Mouse (Mus musculus): ENCODE measurements around the gene Nat10. TPM values are rescaled to one million over a fixed set of nuclear protein-coding genes. Genes with fewer than 3 reads are reported as not detected.

Nat10 gene
- total and polyA plus RNA-seq, 2 experiments from 2014 or later: 12.8 to 36.5 TPM

DNA sequence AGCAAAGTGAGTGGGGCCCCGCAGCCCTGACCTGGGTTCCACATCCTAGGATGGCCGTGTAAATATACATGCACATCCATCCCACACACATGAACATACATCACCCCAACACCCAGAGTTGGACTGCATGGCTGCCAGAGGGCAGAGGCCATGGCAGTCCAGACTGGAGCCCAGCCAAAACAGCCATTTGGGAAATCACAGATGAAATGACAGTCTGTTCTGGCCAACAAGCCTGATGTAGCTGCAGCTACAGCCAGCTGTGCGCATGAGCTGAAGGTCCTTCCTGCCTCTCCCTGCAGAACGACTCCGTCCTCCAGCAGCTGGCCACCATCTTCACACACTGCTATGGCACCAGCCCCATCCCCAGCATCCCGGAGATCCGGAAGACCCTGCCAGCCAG lies 50.2 kb downstream of the Nat10 start:
- ATAC-seq (no peak), DNase-seq (ENCODE audit: low spot score) (no peak)
- H3K9me3 ChIP-seq (ENCODE audit: low read length): no peaks in the 10 kb centered on the region
- no peak overlapping the region for H3K4me3 ChIP-seq (ENCODE audit: low read length)
- H3K36me3 ChIP-seq (ENCODE audit: insufficient read depth, low read length): peaks cover 7% of the 10 kb centered on the region
- no peak overlapping the region for H3K9ac ChIP-seq (replicated peaks; ENCODE audit: low read length)
- no peaks in the 10 kb centered on the region for H3K27me3 ChIP-seq (ENCODE audit: insufficient read depth, low read length)
- 89% methylated on average over 7 of the region's 7 CpGs for WGBS
- no peak overlapping the region for H3K4me2 ChIP-seq (ENCODE audit: low read depth, low read length)
- H3K4me1 ChIP-seq (ENCODE audit: insufficient read depth, low read length): 0 out of 2 replicates have a peak, but pooled peaks cover 9% of the 10 kb centered on the region
- no peak for TF ChIP-seq CTCF (IDR thresholded peaks at IDR 0.05; ENCODE audit: low read depth)
- no peak overlapping the region for H3K27ac ChIP-seq

DNA sequence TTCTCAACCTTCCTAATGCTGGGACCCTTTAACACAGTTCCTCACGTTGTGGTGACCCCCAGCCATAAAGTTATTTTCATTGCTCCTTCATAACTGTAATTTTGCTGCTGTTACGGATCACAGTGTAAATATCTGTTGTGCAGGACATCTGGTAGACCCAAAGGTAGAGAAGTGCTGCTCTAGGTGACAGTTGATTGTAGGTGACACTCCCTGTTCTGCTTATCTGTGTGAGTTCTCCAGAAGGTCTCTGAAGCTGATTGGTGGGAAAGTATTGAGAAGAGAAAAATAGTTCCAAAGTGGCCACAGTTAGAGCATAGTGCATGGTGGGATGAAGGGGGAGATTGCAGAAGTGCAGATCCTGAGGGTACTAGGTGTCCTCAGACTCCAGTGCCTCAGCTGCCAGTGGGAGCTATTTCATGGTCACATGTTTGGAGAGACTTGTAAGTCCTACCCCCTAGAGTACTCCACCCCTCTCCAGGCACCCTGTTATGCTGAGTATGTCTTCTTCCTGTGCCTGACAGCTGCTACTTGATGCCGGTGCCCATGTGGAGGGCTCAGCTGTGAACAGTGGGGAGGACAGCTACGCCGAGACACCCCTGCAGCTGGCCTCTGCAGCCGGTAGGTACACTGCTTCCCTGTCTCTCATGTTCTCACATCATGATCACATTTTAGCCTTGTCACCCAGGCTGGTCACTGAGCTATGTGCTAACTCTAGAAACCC lies 53.9 kb downstream of the Nat10 start:
- no peak overlapping the region for H3K9ac ChIP-seq (replicated peaks; ENCODE audit: low read length)
- ATAC-seq: no peak
- no peak overlapping the region for H3K27ac ChIP-seq
- WGBS: 77% methylated on average over 6 of the region's 6 CpGs
- H3K4me1 ChIP-seq (ENCODE audit: insufficient read depth, low read length): 0 out of 2 replicates have a peak, but pooled peaks cover 11% of the 10 kb centered on the region
- DNase-seq (ENCODE audit: low spot score): no peak
- no peak for TF ChIP-seq CTCF (IDR thresholded peaks at IDR 0.05; ENCODE audit: low read depth)
- no peaks in the 10 kb centered on the region for H3K27me3 ChIP-seq (ENCODE audit: insufficient read depth, low read length)
- H3K4me2 ChIP-seq (ENCODE audit: low read depth, low read length): no peak overlapping the region
- no peaks in the 10 kb centered on the region for H3K9me3 ChIP-seq (ENCODE audit: low read length)
- peaks cover 7% of the 10 kb centered on the region; the same call in 1 of the 2 replicates for H3K36me3 ChIP-seq (ENCODE audit: insufficient read depth, low read length)
- H3K4me3 ChIP-seq (ENCODE audit: low read length): no peak overlapping the region

DNA sequence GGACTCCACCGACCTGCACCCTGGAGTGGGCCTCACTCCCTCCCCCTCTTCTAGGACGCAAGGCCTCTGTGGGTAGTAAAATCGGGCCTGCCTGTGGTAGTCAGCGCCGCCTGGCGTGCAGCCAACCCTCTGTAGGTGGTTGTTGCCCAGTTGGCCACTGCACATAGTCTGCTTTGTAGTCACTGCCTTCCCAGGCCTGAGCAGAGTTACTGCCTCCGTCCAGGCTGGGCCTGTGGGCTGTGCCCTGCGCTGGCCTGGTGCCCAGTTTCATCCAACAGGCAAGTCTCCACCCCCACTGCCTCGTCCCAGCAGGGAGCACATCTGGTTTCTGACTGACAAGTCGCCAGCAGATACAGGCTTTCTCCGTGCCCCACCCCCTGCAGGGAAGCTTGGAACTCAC lies 54.8 kb downstream of the Nat10 start:
- TF ChIP-seq CTCF (IDR thresholded peaks at IDR 0.05; ENCODE audit: low read depth): no peak
- ATAC-seq: peak; percentile 79
- Histone ChIP-seq H3K9me3 (ENCODE audit: low read length) (no peaks in the 10 kb centered on the region), H3K27ac (no peak overlapping the region), H3K27me3 (ENCODE audit: insufficient read depth, low read length) (no peaks in the 10 kb centered on the region), H3K9ac (replicated peaks; ENCODE audit: low read length) (no peak overlapping the region), H3K4me2 (ENCODE audit: low read depth, low read length) (no peak overlapping the region), H3K4me1 (ENCODE audit: insufficient read depth, low read length) (0 out of 2 replicates have a peak, but pooled peaks cover 11% of the 10 kb centered on the region), H3K4me3 (ENCODE audit: low read length) (no peak overlapping the region), H3K36me3 (ENCODE audit: insufficient read depth, low read length) (peaks cover 4% of the 10 kb centered on the region; the same call in 1 of the 2 replicates)
- 17% methylated on average over 11 of the region's 11 CpGs for WGBS
- DNase-seq (ENCODE audit: low spot score): peak; percentile 79

DNA sequence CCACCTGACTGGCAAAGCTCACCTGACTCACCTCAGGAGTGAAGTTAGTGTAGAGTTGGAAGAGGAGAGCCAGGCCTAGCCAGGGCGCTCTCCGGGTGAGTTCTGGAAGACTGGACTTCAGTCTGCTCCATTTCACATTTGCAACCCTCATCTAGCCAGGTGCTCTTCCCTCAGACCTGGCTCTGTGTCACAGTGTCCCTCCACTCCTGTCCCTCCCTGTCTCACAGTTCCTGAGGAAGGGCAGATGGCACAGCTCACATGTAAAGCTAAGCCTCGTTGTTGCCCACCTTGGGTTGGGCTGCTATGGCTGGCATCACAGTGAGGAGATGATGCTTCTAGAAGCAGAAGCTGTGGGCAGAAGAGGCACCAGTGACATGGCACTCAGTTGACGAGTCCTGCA lies 55.2 kb downstream of the Nat10 start:
- Histone ChIP-seq H3K36me3 (ENCODE audit: insufficient read depth, low read length) (no peaks in the 10 kb centered on the region; the same call in 1 of the 2 replicates), H3K9ac (replicated peaks; ENCODE audit: low read length) (no peak overlapping the region), H3K4me1 (ENCODE audit: insufficient read depth, low read length) (0 out of 2 replicates have a peak, but pooled peaks cover 11% of the 10 kb centered on the region), H3K9me3 (ENCODE audit: low read length) (no peaks in the 10 kb centered on the region), H3K27me3 (ENCODE audit: insufficient read depth, low read length) (no peaks in the 10 kb centered on the region), H3K4me3 (ENCODE audit: low read length) (no peak overlapping the region), H3K4me2 (ENCODE audit: low read depth, low read length) (no peak overlapping the region), H3K27ac (no peak overlapping the region)
- WGBS: 66% methylated on average over 4 of the region's 4 CpGs
- no peak for TF ChIP-seq CTCF (IDR thresholded peaks at IDR 0.05; ENCODE audit: low read depth)
- peak; percentile 13; the same call in 1 of the 2 replicates for ATAC-seq
- no peak for DNase-seq (ENCODE audit: low spot score)

- WGBS: 49% methylated on average over 4 of the region's 4 CpGs
- ATAC-seq: 0 out of 2 replicates have a peak, but pooled peaks have one; percentile 10
- Histone ChIP-seq H3K9ac (replicated peaks; ENCODE audit: low read length) (no peak overlapping the region), H3K4me2 (ENCODE audit: low read depth, low read length) (no peak overlapping the region), H3K27ac (no peak overlapping the region), H3K27me3 (ENCODE audit: insufficient read depth, low read length) (no peaks in the 10 kb centered on the region), H3K36me3 (ENCODE audit: insufficient read depth, low read length) (no peaks in the 10 kb centered on the region; the same call in 1 of the 2 replicates), H3K4me3 (ENCODE audit: low read length) (no peak overlapping the region), H3K9me3 (ENCODE audit: low read length) (no peaks in the 10 kb centered on the region), H3K4me1 (ENCODE audit: insufficient read depth, low read length) (0 out of 2 replicates have a peak, but pooled peaks cover 11% of the 10 kb centered on the region)
- no peak for TF ChIP-seq CTCF (IDR thresholded peaks at IDR 0.05; ENCODE audit: low read depth)
- DNase-seq (ENCODE audit: low spot score): peak; percentile 42
Measured at GRCm38 (mm10) chr2:103703865-103704264, 57.2 kb downstream of the Nat10 start.

- no peak overlapping the region for H3K27ac ChIP-seq
- no peaks in the 10 kb centered on the region for H3K9me3 ChIP-seq (ENCODE audit: low read length)
- no peak overlapping the region for H3K4me2 ChIP-seq (ENCODE audit: low read depth, low read length)
- H3K27me3 ChIP-seq (ENCODE audit: insufficient read depth, low read length): no peaks in the 10 kb centered on the region
- H3K36me3 ChIP-seq (ENCODE audit: insufficient read depth, low read length): no peaks in the 10 kb centered on the region; the same call in 1 of the 2 replicates
- H3K4me1 ChIP-seq (ENCODE audit: insufficient read depth, low read length): 0 out of 2 replicates have a peak, but pooled peaks cover 11% of the 10 kb centered on the region
- TF ChIP-seq CTCF (IDR thresholded peaks at IDR 0.05; ENCODE audit: low read depth): no peak
- 72% methylated on average over 10 of the region's 10 CpGs for WGBS
- no peak overlapping the region for H3K9ac ChIP-seq (replicated peaks; ENCODE audit: low read length)
- DNase-seq (ENCODE audit: low spot score) (no peak), ATAC-seq (no peak)
- H3K4me3 ChIP-seq (ENCODE audit: low read length): no peak overlapping the region
Measured at GRCm38 (mm10) chr2:103703336-103703735, 57.7 kb downstream of the Nat10 start.

- peak; percentile 53 for TF ChIP-seq CTCF (IDR thresholded peaks at IDR 0.05; ENCODE audit: low read depth)
- Histone ChIP-seq H3K36me3 (ENCODE audit: insufficient read depth, low read length) (no peaks in the 10 kb centered on the region; the same call in 1 of the 2 replicates), H3K4me2 (ENCODE audit: low read depth, low read length) (no peak overlapping the region), H3K9me3 (ENCODE audit: low read length) (no peaks in the 10 kb centered on the region), H3K27me3 (ENCODE audit: insufficient read depth, low read length) (no peaks in the 10 kb centered on the region), H3K4me3 (ENCODE audit: low read length) (no peak overlapping the region), H3K4me1 (ENCODE audit: insufficient read depth, low read length) (no peaks in the 10 kb centered on the region), H3K9ac (replicated peaks; ENCODE audit: low read length) (no peak overlapping the region), H3K27ac (no peak overlapping the region)
- DNase-seq (ENCODE audit: low spot score): peak; percentile 41
- WGBS: 74% methylated on average over 12 of the region's 12 CpGs
- peak; percentile 44; the same call in 1 of the 2 replicates for ATAC-seq
Measured at GRCm38 (mm10) chr2:103700514-103700913, 60.6 kb downstream of the Nat10 start.
